8 mouse cellular contexts compared by ENCODE assay signal in genomic region chr6:87582456-87582855, GRCm38 (mm10). TPM values are rescaled to one million over a fixed set of nuclear protein-coding genes. Genes with fewer than 3 reads are reported as not detected.
A peak's percentile ranks its signal among the peaks of the same experiment; 100 is the strongest.
DNase-seq lines count a peak whose midpoint lies in the region; ATAC-seq lines count a peak whose summit lies in the region.

No protein-coding gene starts in this region.

- no peaks in the 10 kb centered on the region for H3K9me3 ChIP-seq in forebrain, embryonic 10.5 days
- H3K9me3 ChIP-seq in forebrain, embryonic 11.5 days (ENCODE audit: control insufficient read depth, low read length) = no peaks in the 10 kb centered on the region
- no peaks in the 10 kb centered on the region for H3K9me3 ChIP-seq in intestine, embryonic 15.5 days
- H3K9me3 ChIP-seq in hindbrain, embryonic 11.5 days (ENCODE audit: control insufficient read depth, low read length) = no peaks in the 10 kb centered on the region

- no peak overlapping the region for H3K9ac ChIP-seq in forebrain, embryonic 11.5 days (ENCODE audit: low read length)
- no peak overlapping the region for H3K9ac ChIP-seq in intestine, embryonic 15.5 days
- no peak overlapping the region for H3K9ac ChIP-seq in hindbrain, embryonic 11.5 days (ENCODE audit: low read depth, low read length)

- peaks cover 15% of the 10 kb centered on the region; the same call in 1 of the 2 replicates for H3K36me3 ChIP-seq in forebrain, embryonic 10.5 days (replicated peaks)
- H3K36me3 ChIP-seq in forebrain, embryonic 11.5 days (ENCODE audit: control insufficient read depth, insufficient read depth, low read length) = no peaks in the 10 kb centered on the region; the same call in 1 of the 2 replicates
- H3K36me3 ChIP-seq in intestine, embryonic 15.5 days = no peaks in the 10 kb centered on the region
- H3K36me3 ChIP-seq in hindbrain, embryonic 11.5 days (ENCODE audit: control insufficient read depth, insufficient read depth, low read length) = no peaks in the 10 kb centered on the region

- H3K27me3 ChIP-seq in forebrain, embryonic 10.5 days (ENCODE audit: poor library complexity, severe bottlenecking) = peaks cover 8% of the 10 kb centered on the region; the same call in 1 of the 2 replicates
- no peaks in the 10 kb centered on the region for H3K27me3 ChIP-seq in forebrain, embryonic 11.5 days (ENCODE audit: control insufficient read depth, insufficient read depth, low read length)
- no peaks in the 10 kb centered on the region for H3K27me3 ChIP-seq in intestine, embryonic 15.5 days (replicated peaks)
- H3K27me3 ChIP-seq in hindbrain, embryonic 11.5 days (ENCODE audit: control insufficient read depth, insufficient read depth, low read length) = no peaks in the 10 kb centered on the region

- H3K4me1 ChIP-seq in forebrain, embryonic 10.5 days = peaks cover 23% of the 10 kb centered on the region
- H3K4me1 ChIP-seq in forebrain, embryonic 11.5 days (replicated peaks; ENCODE audit: control insufficient read depth, insufficient read depth, low read length) = 0 out of 2 replicates have a peak, but pooled peaks cover 2% of the 10 kb centered on the region
- H3K4me1 ChIP-seq in intestine, embryonic 15.5 days (replicated peaks) = no peaks in the 10 kb centered on the region
- no peaks in the 10 kb centered on the region for H3K4me1 ChIP-seq in hindbrain, embryonic 11.5 days (replicated peaks; ENCODE audit: control insufficient read depth, insufficient read depth, low read length)

- H3K4me2 ChIP-seq in forebrain, embryonic 11.5 days (ENCODE audit: low read depth, low read length, severe bottlenecking) = no peak overlapping the region
- H3K4me2 ChIP-seq in intestine, embryonic 15.5 days (replicated peaks) = no peak overlapping the region
- no peak overlapping the region for H3K4me2 ChIP-seq in hindbrain, embryonic 11.5 days (replicated peaks; ENCODE audit: low read depth, low read length)

- peak overlapping the region; percentile 35; the same call in 1 of the 2 replicates for H3K27ac ChIP-seq in forebrain, embryonic 10.5 days
- H3K27ac ChIP-seq in forebrain, embryonic 11.5 days (ENCODE audit: low read depth, low read length) = no peak overlapping the region
- H3K27ac ChIP-seq in intestine, embryonic 15.5 days = 0 out of 2 replicates have a peak overlapping the region, but pooled peaks have one; percentile 4
- no peak overlapping the region for H3K27ac ChIP-seq in hindbrain, embryonic 11.5 days (ENCODE audit: low read depth, low read length)

- DNase-seq in forebrain, embryonic 10.5 days (ENCODE audit: extremely low spot score, low spot score) = no peak
- no peak for DNase-seq in forebrain, embryonic 11.5 days (ENCODE audit: low spot score)
- peak; percentile 48 for DNase-seq in gastrocnemius, adult 18-20 months (ENCODE audit: low spot score)
- DNase-seq in lung, postnatal 25 days (ENCODE audit: low spot score) = peak; percentile 85
- DNase-seq in hindbrain, embryonic 11.5 days (ENCODE audit: low spot score) = no peak
- no peak for DNase-seq in thymus, adult 18-20 months
- DNase-seq in cerebellum, adult 11-12 months = no peak

- no peak overlapping the region for H3K4me3 ChIP-seq in forebrain, embryonic 10.5 days
- H3K4me3 ChIP-seq in forebrain, embryonic 11.5 days (ENCODE audit: low read depth, low read length) = no peak overlapping the region
- no peak overlapping the region for H3K4me3 ChIP-seq in intestine, embryonic 15.5 days (replicated peaks)
- no peak overlapping the region for H3K4me3 ChIP-seq in hindbrain, embryonic 11.5 days (ENCODE audit: low read depth, low read length)

- no peak for ATAC-seq in forebrain, embryonic 11.5 days (replicated peaks; ENCODE audit: low FRiP score)
- peak; percentile 89 for ATAC-seq in intestine, embryonic 15.5 days
- no peak for ATAC-seq in hindbrain, embryonic 11.5 days (ENCODE audit: low FRiP score)

- 88% methylated on average over 6 of the region's 6 CpGs for WGBS in forebrain, embryonic 10.5 days
- 86% methylated on average over 6 of the region's 6 CpGs for WGBS in forebrain, embryonic 11.5 days
- WGBS in intestine, embryonic 15.5 days = 46% methylated on average over 6 of the region's 6 CpGs
- WGBS in hindbrain, embryonic 11.5 days = 79% methylated on average over 6 of the region's 6 CpGs

RNA-seq across cellular contexts. Expression of gene Prokr1, which starts 8.1 kb away (rescaled TPM):
- 2.3 and 3.2 TPM in 2 replicates for polyA plus RNA-seq in forebrain, embryonic 10.5 days (2016; fragmentation: Nextera tagmentation; extraction: Ambion mirVana)
- 6.4 and 7.1 TPM in 2 replicates for polyA plus RNA-seq in forebrain, embryonic 11.5 days (2014; fragmentation: Nextera tagmentation; extraction: Ambion mirVana)
- 1 to 10 TPM in 1 of 2 experiments, under 1 TPM in 1; 0.98 to 1.5 TPM for total RNA-seq in gastrocnemius, adult 18-20 months (2021)
- 2.6 and 2.7 TPM in 2 replicates for polyA plus RNA-seq in intestine, embryonic 15.5 days (2015; fragmentation: Nextera tagmentation; extraction: Ambion mirVana)
- 2.8 and 3.6 TPM in 2 replicates for polyA plus RNA-seq in hindbrain, embryonic 11.5 days (2014; fragmentation: Nextera tagmentation; extraction: Ambion mirVana)

RNA-seq across cellular contexts. Expression of gene Arhgap25, which starts 49.4 kb away (rescaled TPM):
- 1.9 and 2.0 TPM in 2 replicates for polyA plus RNA-seq in forebrain, embryonic 10.5 days (2016; fragmentation: Nextera tagmentation; extraction: Ambion mirVana)
- polyA plus RNA-seq in forebrain, embryonic 11.5 days (2014; fragmentation: Nextera tagmentation; extraction: Ambion mirVana) = 2.0 and 2.7 TPM in 2 replicates
- total RNA-seq in gastrocnemius, adult 18-20 months (2021) = under 1 TPM; 0.57 to 0.87 TPM
- polyA plus RNA-seq in intestine, embryonic 15.5 days (2015; fragmentation: Nextera tagmentation; extraction: Ambion mirVana) = 3.4 TPM in 2 replicates
- polyA plus RNA-seq in hindbrain, embryonic 11.5 days (2014; fragmentation: Nextera tagmentation; extraction: Ambion mirVana) = 2.6 and 3.2 TPM in 2 replicates

Comparison
In these comparisons a context has a peak if more than half of its experiments do, and no peak if none do; other contexts are left out.
1. H3K27ac ChIP-seq: peak in forebrain, embryonic 10.5 days (single experiment) and intestine, embryonic 15.5 days (single experiment); none in forebrain, embryonic 11.5 days (single experiment) and hindbrain, embryonic 11.5 days (single experiment).
2. DNase-seq: peak in gastrocnemius, adult 18-20 months (single experiment) and lung, postnatal 25 days (single experiment); none in forebrain, embryonic 10.5 days (single experiment), forebrain, embryonic 11.5 days (single experiment), hindbrain, embryonic 11.5 days (single experiment), thymus, adult 18-20 months (0 of 2) and cerebellum, adult 11-12 months (single experiment).